Mouse (Mus musculus) kidney, adult 2 months (tissue): ENCODE measurements around the gene Fbxo41.

Experiments
- CTCF ChIP-seq: fragments of 200-500 bp; conservative IDR thresholded peaks from 2 replicates; pipeline ENCODE4 v1.5.1; 2011; ENCODE audit warnings: low read depth, mild to moderate bottlenecking, control low read depth, low read length, moderate library complexity, mixed read lengths; ENCODE audit not compliant: insufficient read depth, insufficient read length
- POLR2A ChIP-seq: fragments of 200-500 bp; IDR thresholded peaks from one replicate; pipeline ENCODE4 v1.6.1; 2011; ENCODE audit warnings: low read depth, low read length, control low read depth

GRCm38 (mm10) chr6:85500416-85500815 is 2.4 kb downstream of the Fbxo41 start:
- TF ChIP-seq CTCF (no peak), POLR2A (no peak)
